Mouse (Mus musculus) layer of hippocampus, adult 8-10 months (tissue): ENCODE measurements around the gene Tbc1d22a. TPM values are rescaled to one million over a fixed set of nuclear protein-coding genes. Genes with fewer than 3 reads are reported as not detected.

Source experiments
- DNase-seq, 2 experiments: peaks; one replicate each; pipeline ENCODE4 v3.0.0; 2022; ENCODE audit warnings: low spot score in 2 of 2
- total RNA-seq, 4 experiments: library from RNA; stranded (reverse); gene quantifications; 2 replicates each; pipeline ENCODE4 v1.2.4; 2022

The Tbc1d22a gene
- total RNA-seq, 4 experiments from 2014 or later, result 28.8 to 37.3 (median 34.8) TPM

- no peak for DNase-seq
Observed at GRCm38 (mm10) chr15:86276538-86277264, 62.4 kb downstream of the Tbc1d22a start.

GRCm38 (mm10) chr15:86277428-86277827 lies 63.2 kb downstream of the Tbc1d22a start:
- peak; percentile 62 to 73 for DNase-seq

- no peak for DNase-seq
Observed at GRCm38 (mm10) chr15:86279059-86279974, 65.1 kb downstream of the Tbc1d22a start.

- no peak for DNase-seq
Observed at GRCm38 (mm10) chr15:86280137-86280536, 65.9 kb downstream of the Tbc1d22a start.

GRCm38 (mm10) chr15:86283238-86283637 lies 69.0 kb downstream of the Tbc1d22a start:
- no peak for DNase-seq

- DNase-seq, result no peak
Observed at GRCm38 (mm10) chr15:86285296-86285695, 71.0 kb downstream of the Tbc1d22a start.

- DNase-seq, result peak; percentile 49 to 58
Observed at GRCm38 (mm10) chr15:86290074-86290473, 75.8 kb downstream of the Tbc1d22a start.

GRCm38 (mm10) chr15:86292288-86292687 lies 78.0 kb downstream of the Tbc1d22a start:
- DNase-seq, result no peak

- no peak for DNase-seq
Observed at GRCm38 (mm10) chr15:86294426-86294825, 80.2 kb downstream of the Tbc1d22a start.

GRCm38 (mm10) chr15:86295722-86296288 lies 81.5 kb downstream of the Tbc1d22a start:
- DNase-seq, result no peak

GRCm38 (mm10) chr15:86297281-86297680 lies 83.0 kb downstream of the Tbc1d22a start:
- no peak for DNase-seq

GRCm38 (mm10) chr15:86303876-86304275 lies 89.6 kb downstream of the Tbc1d22a start:
- peak in 1 of 2 experiments; percentile 30 for DNase-seq

- no peak for DNase-seq
Observed at GRCm38 (mm10) chr15:86304861-86305260, 90.6 kb downstream of the Tbc1d22a start.

- no peak for DNase-seq
Observed at GRCm38 (mm10) chr15:86305290-86305689, 91.0 kb downstream of the Tbc1d22a start.

GRCm38 (mm10) chr15:86309213-86309829 lies 95.1 kb downstream of the Tbc1d22a start:
- peak; percentile 71 to 80 for DNase-seq

GRCm38 (mm10) chr15:86320803-86321510 lies 106.7 kb downstream of the Tbc1d22a start:
- no peak for DNase-seq

GRCm38 (mm10) chr15:86326341-86326740 lies 112.1 kb downstream of the Tbc1d22a start:
- DNase-seq, result no peak

GRCm38 (mm10) chr15:86329911-86330310 lies 115.7 kb downstream of the Tbc1d22a start:
- no peak for DNase-seq

- DNase-seq, result no peak
Observed at GRCm38 (mm10) chr15:86330454-86330853, 116.2 kb downstream of the Tbc1d22a start.

GRCm38 (mm10) chr15:86331501-86332245 lies 117.4 kb downstream of the Tbc1d22a start:
- DNase-seq, result no peak
